Mouse (Mus musculus) forebrain, embryonic 13.5 days (tissue): ENCODE results near the gene Itsn1. TPM values are rescaled to one million over a fixed set of nuclear protein-coding genes. Genes with fewer than 3 reads are reported as not detected.
A peak's percentile ranks its signal among the peaks of the same experiment; 100 is the strongest.

Experiments used
- ATAC-seq: fragments of 200-750 bp; cut with Nextera tagmentation; 2 replicates; pipeline ENCODE4 v1.8.0; 2017
- H3K27ac ChIP-seq: fragments of 300-500 bp; sonication (generic); 2 replicates; pipeline ENCODE4 v1.5.1; 2015; ENCODE audit warnings: inconsistent platforms, mild to moderate bottlenecking, moderate library complexity
- H3K27me3 ChIP-seq: fragments of 300-500 bp; sonication (generic); 2 replicates; pipeline ENCODE4 v1.6.1; 2015; ENCODE audit warnings: mild to moderate bottlenecking, inconsistent platforms
- H3K36me3 ChIP-seq: fragments of 300-500 bp; sonication (generic); 2 replicates; pipeline ENCODE4 v1.6.1; 2015; ENCODE audit warnings: mild to moderate bottlenecking, inconsistent platforms; ENCODE audit not compliant: poor library complexity, severe bottlenecking
- H3K4me1 ChIP-seq: fragments of 300-500 bp; sonication (generic); 2 replicates; pipeline ENCODE4 v1.6.1; 2015; ENCODE audit warnings: inconsistent platforms
- H3K4me2 ChIP-seq: fragments of 300-500 bp; sonication (generic); 2 replicates; pipeline ENCODE4 v1.6.1; 2015; ENCODE audit warnings: inconsistent platforms, mild to moderate bottlenecking, moderate library complexity
- H3K4me3 ChIP-seq: fragments of 300-500 bp; sonication (generic); 2 replicates; pipeline ENCODE4 v1.5.1; 2015; ENCODE audit warnings: mild to moderate bottlenecking, inconsistent platforms
- H3K9ac ChIP-seq: fragments of 300-500 bp; sonication (generic); 2 replicates; pipeline ENCODE4 v1.6.1; 2015; ENCODE audit warnings: mild to moderate bottlenecking, inconsistent platforms
- H3K9me3 ChIP-seq: fragments of 300-500 bp; sonication (generic); replicated peaks from 2 replicates; pipeline ENCODE4 v1.6.1; 2016; ENCODE audit warnings: inconsistent platforms
- WGBS: fragments of 180-500 bp; shearing (Covaris S2); methylation state at CpG from one replicate; pipeline ENCODE4 v1.1.7; 2015; 5-methylcytosine and 5-hydroxymethylcytosine counted together
- microRNA-seq: library from miRNA; unstranded; fragments of <30 nt; microRNA quantifications from one replicate; pipeline ENCODE4, GENCODE M21; 2016
- polyA plus RNA-seq: library from polyadenylated mRNA; unstranded; fragments of >200 nt; fragmentation: Nextera tagmentation; extraction: Ambion mirVana; gene quantifications from 2 replicates; pipeline ENCODE4 v1.2.1, GENCODE M21; 2015

Itsn1 gene
- polyA plus RNA-seq, 1 experiment from 2014 or later, result 53.3 TPM

- Histone ChIP-seq H3K9me3 (no peaks in the 10 kb centered on the region), H3K9ac (no peak overlapping the region), H3K27ac (peak overlapping the region; percentile 94), H3K4me3 (no peak overlapping the region), H3K4me2 (no peak overlapping the region), H3K27me3 (no peaks in the 10 kb centered on the region), H3K36me3 (no peaks in the 10 kb centered on the region), H3K4me1 (peaks cover 34% of the 10 kb centered on the region)
- 90% methylated on average over 13 of the region's 13 CpGs for WGBS
- ATAC-seq, result no peak
These were observed 235.5 kb downstream of the Itsn1 start for GRCm38 (mm10) chr16:91964308-91965178.

- H3K9me3 ChIP-seq, result no peaks in the 10 kb centered on the region
- H3K4me2 ChIP-seq, result no peak overlapping the region
- no peaks in the 10 kb centered on the region for H3K27me3 ChIP-seq
- H3K36me3 ChIP-seq, result no peaks in the 10 kb centered on the region
- 62% methylated on average over 10 of the region's 10 CpGs for WGBS
- H3K9ac ChIP-seq, result no peak overlapping the region
- no peak overlapping the region for H3K4me3 ChIP-seq
- ATAC-seq, result no peak
- H3K4me1 ChIP-seq, result peaks cover 18% of the 10 kb centered on the region
- no peak overlapping the region for H3K27ac ChIP-seq
These were observed 239.6 kb downstream of the Itsn1 start for GRCm38 (mm10) chr16:91968725-91969124.

DNA sequence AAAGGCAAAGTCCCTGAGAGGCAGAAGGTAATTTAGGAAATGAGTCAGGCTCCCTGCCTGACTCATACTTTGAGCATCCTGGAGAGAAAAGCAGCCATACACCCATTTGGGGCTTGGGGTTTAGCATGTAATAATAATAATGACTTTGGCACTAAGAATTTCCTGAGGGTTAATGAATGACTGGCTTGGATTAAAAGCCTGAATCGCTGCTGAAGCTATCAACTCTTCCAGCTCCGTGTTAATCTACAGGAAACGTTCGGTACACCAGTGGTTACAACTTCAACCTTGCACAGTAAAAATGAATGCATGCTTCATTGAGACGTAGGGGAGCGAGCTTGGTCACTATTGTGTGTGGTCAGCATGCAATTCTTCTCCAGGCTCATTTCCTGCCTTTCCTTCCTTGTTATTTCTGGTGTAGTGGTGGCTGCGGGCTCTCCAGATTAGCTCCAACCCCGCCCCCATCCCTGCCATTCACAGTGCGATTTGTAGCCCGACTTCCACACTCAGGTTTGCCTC lies 240.5 kb downstream of the Itsn1 start:
- Histone ChIP-seq H3K4me3 (no peak overlapping the region), H3K36me3 (no peaks in the 10 kb centered on the region), H3K4me2 (no peak overlapping the region), H3K4me1 (peaks cover 14% of the 10 kb centered on the region; the same call in 1 of the 2 replicates), H3K9ac (no peak overlapping the region), H3K27me3 (no peaks in the 10 kb centered on the region), H3K27ac (peak overlapping the region; percentile 25), H3K9me3 (no peaks in the 10 kb centered on the region)
- no peak for ATAC-seq
- 41% methylated on average over 10 of the region's 10 CpGs for WGBS

Small RNAs within 50 kb of the gene (microRNA-seq; reads per million reads assigned to microRNA genes)
- not detected for gene Gm27773

Other genes starting within 250 kb of the Itsn1 start
- 45.9 and 47.4 TPM in 2 replicates for gene Ifnar1, start 244.0 kb upstream of the Itsn1 start, polyA plus RNA-seq
- gene Ifngr2, start 182.2 kb upstream of the Itsn1 start, polyA plus RNA-seq, result 44.9 and 63.0 TPM in 2 replicates
- 49.9 and 55.6 TPM in 2 replicates for gene Tmem50b, start 131.5 kb upstream of the Itsn1 start, polyA plus RNA-seq
- gene Dnajc28, start 110.3 kb upstream of the Itsn1 start, polyA plus RNA-seq, result 7.4 and 7.9 TPM in 2 replicates
- 95.7 and 96.4 TPM in 2 replicates for gene Gart, start 82.3 kb upstream of the Itsn1 start, polyA plus RNA-seq
- 151 and 154 TPM in 2 replicates for gene Son, start 81.8 kb upstream of the Itsn1 start, polyA plus RNA-seq
- gene Donson, start 40.5 kb upstream of the Itsn1 start, polyA plus RNA-seq, result 23.6 and 24.9 TPM in 2 replicates
- gene Cryzl1, start 306 bp upstream of the Itsn1 start, polyA plus RNA-seq, result 93.0 and 98.0 TPM in 2 replicates